ENCODE assay signal across 8 mouse cellular contexts in the genomic region with DNA sequence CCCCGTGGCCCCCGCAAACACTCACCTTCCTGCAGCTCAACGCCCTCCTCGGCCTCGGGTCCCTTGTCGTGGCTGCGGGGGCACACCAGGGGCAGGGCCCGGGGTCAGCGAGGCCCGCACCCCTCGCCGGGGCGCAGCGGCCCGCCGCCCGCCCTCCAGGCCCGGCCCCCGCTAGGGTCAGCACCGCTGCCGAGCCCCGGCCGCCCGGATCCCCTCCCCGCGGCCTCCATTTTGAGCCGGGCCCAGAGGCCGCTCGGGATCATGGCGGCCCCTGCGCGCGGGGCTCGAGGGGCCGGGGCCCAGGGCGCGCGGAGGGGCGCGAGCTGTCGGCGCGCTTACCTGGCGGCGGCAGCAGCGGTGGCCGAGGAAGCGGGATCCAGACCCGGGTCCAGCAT. TPM values are rescaled to one million over a fixed set of nuclear protein-coding genes. Genes with fewer than 3 reads are reported as not detected.
A peak's percentile ranks its signal among the peaks of the same experiment; 100 is the strongest.
DNase-seq lines count a peak whose midpoint lies in the region; ATAC-seq and TF ChIP-seq lines count a peak whose summit lies in the region.

No protein-coding gene starts in this region.

- peak overlapping the region; percentile 96 for H3K4me3 ChIP-seq in heart, embryonic 13.5 days
- peak overlapping the region; percentile 87 for H3K4me3 ChIP-seq in E14TG2a.4 (replicated peaks; ENCODE audit: low read length)
- peak overlapping the region; percentile 97 for H3K4me3 ChIP-seq in embryonic facial prominence, embryonic 11.5 days (ENCODE audit: low read depth, low read length)
- peak overlapping the region; percentile 87 for H3K4me3 ChIP-seq in hindbrain, embryonic 16.5 days (ENCODE audit: low read length)
- peak overlapping the region; percentile 86 for H3K4me3 ChIP-seq in midbrain, embryonic 10.5 days

- peak overlapping the region; percentile 89 for H3K4me2 ChIP-seq in heart, embryonic 13.5 days
- H3K4me2 ChIP-seq in embryonic facial prominence, embryonic 11.5 days (ENCODE audit: low read depth, low read length) = peak overlapping the region; percentile 89
- peak overlapping the region; percentile 65 for H3K4me2 ChIP-seq in hindbrain, embryonic 16.5 days (ENCODE audit: low read length)

- peaks cover 51% of the 10 kb centered on the region for H3K36me3 ChIP-seq in heart, embryonic 13.5 days
- H3K36me3 ChIP-seq in E14TG2a.4 (ENCODE audit: insufficient read depth, low read length) = peaks cover 74% of the 10 kb centered on the region
- H3K36me3 ChIP-seq in embryonic facial prominence, embryonic 11.5 days (replicated peaks; ENCODE audit: control insufficient read depth, insufficient read depth, low read depth, low read length) = peaks cover 9% of the 10 kb centered on the region
- peaks cover 21% of the 10 kb centered on the region for H3K36me3 ChIP-seq in hindbrain, embryonic 16.5 days (ENCODE audit: control insufficient read depth, insufficient read depth, low read length)
- peaks cover 60% of the 10 kb centered on the region for H3K36me3 ChIP-seq in midbrain, embryonic 10.5 days

- peak overlapping the region; percentile 100 for H3K9ac ChIP-seq in heart, embryonic 13.5 days
- peak overlapping the region; percentile 99 for H3K9ac ChIP-seq in embryonic facial prominence, embryonic 11.5 days (replicated peaks; ENCODE audit: low read length)
- peak overlapping the region; percentile 98 for H3K9ac ChIP-seq in hindbrain, embryonic 16.5 days (ENCODE audit: low read depth, low read length)

- ATAC-seq in heart, embryonic 13.5 days (ENCODE audit: extremely low read depth, insufficient number of reproducible peaks, low FRiP score, low TSS enrichment) = peak; percentile 7; the same call in 1 of the 2 replicates
- ATAC-seq in embryonic facial prominence, embryonic 11.5 days (replicated peaks; ENCODE audit: insufficient number of reproducible peaks, low FRiP score, low TSS enrichment, low read depth) = peak; percentile 40
- ATAC-seq in hindbrain, embryonic 16.5 days = peak; percentile 35

- no peak for TF ChIP-seq CTCF in E14TG2a.4 (conservative IDR thresholded peaks at IDR 0.05; ENCODE audit: low read length)

- WGBS in heart, embryonic 13.5 days = 0% methylated on average over 5 of the region's 49 CpGs
- WGBS in embryonic facial prominence, embryonic 11.5 days = 0% methylated on average over 19 of the region's 49 CpGs
- WGBS in hindbrain, embryonic 16.5 days = 0% methylated on average over 20 of the region's 49 CpGs
- WGBS in midbrain, embryonic 10.5 days = under 1% methylated on average over 46 of the region's 49 CpGs

- H3K27ac ChIP-seq in heart, embryonic 13.5 days (replicated peaks) = peak overlapping the region; percentile 99
- H3K27ac ChIP-seq in embryonic facial prominence, embryonic 11.5 days (replicated peaks; ENCODE audit: low read depth, low read length) = peak overlapping the region; percentile 97
- peak overlapping the region; percentile 99 for H3K27ac ChIP-seq in hindbrain, embryonic 16.5 days (ENCODE audit: low read depth, low read length)
- peak overlapping the region; percentile 99 for H3K27ac ChIP-seq in midbrain, embryonic 10.5 days (replicated peaks)

- no peaks in the 10 kb centered on the region for H3K27me3 ChIP-seq in heart, embryonic 13.5 days (replicated peaks)
- no peaks in the 10 kb centered on the region for H3K27me3 ChIP-seq in E14TG2a.4 (ENCODE audit: insufficient read depth, low read length)
- no peaks in the 10 kb centered on the region for H3K27me3 ChIP-seq in embryonic facial prominence, embryonic 11.5 days (ENCODE audit: control insufficient read depth, insufficient read depth, low read length)
- H3K27me3 ChIP-seq in hindbrain, embryonic 16.5 days (replicated peaks; ENCODE audit: control insufficient read depth, insufficient read depth, low read length) = no peaks in the 10 kb centered on the region
- H3K27me3 ChIP-seq in midbrain, embryonic 10.5 days (ENCODE audit: low read depth, poor library complexity, severe bottlenecking) = no peaks in the 10 kb centered on the region

- no peaks in the 10 kb centered on the region for H3K9me3 ChIP-seq in heart, embryonic 13.5 days
- H3K9me3 ChIP-seq in E14TG2a.4 (ENCODE audit: low read length) = no peaks in the 10 kb centered on the region
- H3K9me3 ChIP-seq in embryonic facial prominence, embryonic 11.5 days (replicated peaks; ENCODE audit: control insufficient read depth, low read length) = no peaks in the 10 kb centered on the region
- H3K9me3 ChIP-seq in hindbrain, embryonic 16.5 days (ENCODE audit: control insufficient read depth, low read length) = no peaks in the 10 kb centered on the region
- H3K9me3 ChIP-seq in midbrain, embryonic 10.5 days (replicated peaks) = no peaks in the 10 kb centered on the region

- DNase-seq in heart, adult 18-20 months = no peak
- no peak for DNase-seq in embryonic facial prominence, embryonic 11.5 days (ENCODE audit: low spot score)
- DNase-seq in midbrain, embryonic 10.5 days (ENCODE audit: low spot score) = no peak
- no peak for DNase-seq in frontal cortex, adult 2 months (ENCODE audit: extremely low spot score in 1 of 2, low spot score in 1 of 2)
- DNase-seq in right cerebral cortex, postnatal 14 days = no peak

- H3K4me1 ChIP-seq in heart, embryonic 13.5 days = peaks cover 19% of the 10 kb centered on the region
- H3K4me1 ChIP-seq in E14TG2a.4 (replicated peaks; ENCODE audit: low read depth, low read length) = peaks cover 69% of the 10 kb centered on the region
- H3K4me1 ChIP-seq in embryonic facial prominence, embryonic 11.5 days (ENCODE audit: control insufficient read depth, insufficient read depth, low read length) = no peaks in the 10 kb centered on the region
- peaks cover 18% of the 10 kb centered on the region for H3K4me1 ChIP-seq in hindbrain, embryonic 16.5 days (ENCODE audit: control insufficient read depth, insufficient read depth, low read depth, low read length)
- H3K4me1 ChIP-seq in midbrain, embryonic 10.5 days = peaks cover 26% of the 10 kb centered on the region

RNA-seq across cellular contexts. Expression of a gene that starts 0.2 kb away (rescaled TPM):
- polyA plus RNA-seq in heart, embryonic 13.5 days (2015; fragmentation: Nextera tagmentation; extraction: Ambion mirVana) = 16.8 and 17.3 TPM in 2 replicates
- 100 to 1,000 TPM in 1 of 2 experiments, 10 to 100 TPM in 1; 99.4 to 112 TPM for total RNA-seq in heart, adult 18-20 months (2021)
- polyA plus RNA-seq in embryonic facial prominence, embryonic 11.5 days (2014; fragmentation: Nextera tagmentation; extraction: Ambion mirVana) = 21.9 and 25.9 TPM in 2 replicates
- 25.7 and 27.3 TPM in 2 replicates for polyA plus RNA-seq in hindbrain, embryonic 16.5 days (2015; fragmentation: Nextera tagmentation; extraction: Ambion mirVana)
- polyA plus RNA-seq in midbrain, embryonic 10.5 days (2016; fragmentation: Nextera tagmentation; extraction: Ambion mirVana) = 22.6 and 23.5 TPM in 2 replicates
- 194 and 251 TPM in 2 replicates for polyA plus RNA-seq in frontal cortex, adult 2 months (2012; rRNA removed)

RNA-seq across cellular contexts. Expression of a gene that starts 12.5 kb away (rescaled TPM):
- 0.71 TPM in 1 of 2 replicates, not detected in the other for polyA plus RNA-seq in heart, embryonic 13.5 days (2015; fragmentation: Nextera tagmentation; extraction: Ambion mirVana)
- total RNA-seq in heart, adult 18-20 months (2021) = 10 to 100 TPM; 12.3 to 17.5 TPM
- not detected in 2 replicates for polyA plus RNA-seq in embryonic facial prominence, embryonic 11.5 days (2014; fragmentation: Nextera tagmentation; extraction: Ambion mirVana)
- not detected in 2 replicates for polyA plus RNA-seq in hindbrain, embryonic 16.5 days (2015; fragmentation: Nextera tagmentation; extraction: Ambion mirVana)
- not detected in 2 replicates for polyA plus RNA-seq in midbrain, embryonic 10.5 days (2016; fragmentation: Nextera tagmentation; extraction: Ambion mirVana)
- polyA plus RNA-seq in frontal cortex, adult 2 months (2012; rRNA removed) = not detected in 2 replicates

RNA-seq across cellular contexts. Expression of a gene that starts 16.9 kb away (rescaled TPM):
- 11.2 and 12.1 TPM in 2 replicates for polyA plus RNA-seq in heart, embryonic 13.5 days (2015; fragmentation: Nextera tagmentation; extraction: Ambion mirVana)
- total RNA-seq in heart, adult 18-20 months (2021) = 1 to 10 TPM; 4.2 to 5.2 TPM
- 18.9 and 20.5 TPM in 2 replicates for polyA plus RNA-seq in embryonic facial prominence, embryonic 11.5 days (2014; fragmentation: Nextera tagmentation; extraction: Ambion mirVana)
- polyA plus RNA-seq in hindbrain, embryonic 16.5 days (2015; fragmentation: Nextera tagmentation; extraction: Ambion mirVana) = 24.1 and 27.8 TPM in 2 replicates
- 22.0 and 25.3 TPM in 2 replicates for polyA plus RNA-seq in midbrain, embryonic 10.5 days (2016; fragmentation: Nextera tagmentation; extraction: Ambion mirVana)
- polyA plus RNA-seq in frontal cortex, adult 2 months (2012; rRNA removed) = 10.3 and 12.7 TPM in 2 replicates

RNA-seq across cellular contexts. Expression of a gene that starts 17.2 kb away (rescaled TPM):
- 1.1 and 1.4 TPM in 2 replicates for polyA plus RNA-seq in heart, embryonic 13.5 days (2015; fragmentation: Nextera tagmentation; extraction: Ambion mirVana)
- total RNA-seq in heart, adult 18-20 months (2021) = not detected
- 1.6 and 1.8 TPM in 2 replicates for polyA plus RNA-seq in embryonic facial prominence, embryonic 11.5 days (2014; fragmentation: Nextera tagmentation; extraction: Ambion mirVana)
- polyA plus RNA-seq in hindbrain, embryonic 16.5 days (2015; fragmentation: Nextera tagmentation; extraction: Ambion mirVana) = 0.63 and 0.82 TPM in 2 replicates
- 0.71 and 0.91 TPM in 2 replicates for polyA plus RNA-seq in midbrain, embryonic 10.5 days (2016; fragmentation: Nextera tagmentation; extraction: Ambion mirVana)
- polyA plus RNA-seq in frontal cortex, adult 2 months (2012; rRNA removed) = 0.21 and 0.26 TPM in 2 replicates

RNA-seq across cellular contexts. Expression of a gene that starts 31.9 kb away (rescaled TPM):
- polyA plus RNA-seq in heart, embryonic 13.5 days (2015; fragmentation: Nextera tagmentation; extraction: Ambion mirVana) = not detected in 2 replicates
- 1 to 10 TPM; 5.6 to 7.0 TPM for total RNA-seq in heart, adult 18-20 months (2021)
- polyA plus RNA-seq in embryonic facial prominence, embryonic 11.5 days (2014; fragmentation: Nextera tagmentation; extraction: Ambion mirVana) = not detected in 2 replicates
- 0.44 TPM in 1 of 2 replicates, not detected in the other for polyA plus RNA-seq in hindbrain, embryonic 16.5 days (2015; fragmentation: Nextera tagmentation; extraction: Ambion mirVana)
- not detected in 2 replicates for polyA plus RNA-seq in midbrain, embryonic 10.5 days (2016; fragmentation: Nextera tagmentation; extraction: Ambion mirVana)
- not detected in 2 replicates for polyA plus RNA-seq in frontal cortex, adult 2 months (2012; rRNA removed)
